Comparison of ENCODE assay signal across 31 mouse cellular contexts in genomic region chr4:48913301-48913700, GRCm38 (mm10).
"Had no signal": no experiment of that assay in that cellular context is flagged by ENCODE, and none has a peak within 500 bp of the region (broad histone marks: within the 10 kb centered on the region; RNA-seq: fewer than 3 reads in every experiment).

No protein-coding gene starts in this region.

- ATAC-seq: liver, embryonic 12.5 days; liver, postnatal 0 days; lung, postnatal 0 days; midbrain, embryonic 13.5 days; midbrain, embryonic 15.5 days; midbrain, embryonic 16.5 days had no signal

- H3K27me3 ChIP-seq: limb, embryonic 15.5 days; liver, embryonic 12.5 days; liver, embryonic 13.5 days; liver, embryonic 15.5 days; lung, embryonic 15.5 days; megakaryocyte, embryonic 14.5 days; midbrain, embryonic 15.5 days; neural tube, embryonic 12.5 days had no signal

- H3K9me3 ChIP-seq: limb, embryonic 12.5 days; limb, embryonic 13.5 days; limb, embryonic 15.5 days; liver, embryonic 12.5 days; liver, embryonic 13.5 days; liver, embryonic 15.5 days; lung, embryonic 15.5 days; midbrain, embryonic 10.5 days; midbrain, embryonic 12.5 days; midbrain, embryonic 13.5 days; midbrain, embryonic 15.5 days; neural tube, embryonic 12.5 days had no signal

- H3K4me2 ChIP-seq: limb, embryonic 12.5 days; limb, embryonic 13.5 days; limb, embryonic 15.5 days; liver, embryonic 11.5 days; liver, embryonic 12.5 days; liver, embryonic 13.5 days; liver, embryonic 15.5 days; lung, embryonic 14.5 days; lung, embryonic 15.5 days; midbrain, embryonic 11.5 days; midbrain, embryonic 12.5 days; midbrain, embryonic 13.5 days; midbrain, embryonic 15.5 days; neural tube, embryonic 12.5 days had no signal

- H3K4me3 ChIP-seq: limb, embryonic 12.5 days; limb, embryonic 13.5 days; limb, embryonic 15.5 days; liver, embryonic 12.5 days; liver, embryonic 13.5 days; liver, embryonic 15.5 days; lung, embryonic 15.5 days; megakaryocyte, embryonic 14.5 days; midbrain, embryonic 10.5 days; midbrain, embryonic 12.5 days; midbrain, embryonic 13.5 days; midbrain, embryonic 15.5 days; myocyte; neural tube, embryonic 12.5 days had no signal

- H3K27ac ChIP-seq: limb, embryonic 12.5 days; limb, embryonic 13.5 days; limb, embryonic 15.5 days; liver, embryonic 12.5 days; liver, embryonic 13.5 days; liver, embryonic 14.5 days; liver, embryonic 15.5 days; lung, embryonic 15.5 days; macrophage; midbrain, embryonic 10.5 days; midbrain, embryonic 12.5 days; midbrain, embryonic 13.5 days; midbrain, embryonic 15.5 days; neural tube, embryonic 12.5 days had no signal

- DNase-seq: left cerebral cortex, postnatal 4 days; liver; liver, embryonic 13.5 days; liver, postnatal 0 days; lung, adult 18-20 months; lung, adult 2 months; lung, embryonic 14.5 days; lung, postnatal 10 days; lung, postnatal 14 days; lung, postnatal 36 days; lung, postnatal 4 days; midbrain, embryonic 14.5 days had no signal

- H3K36me3 ChIP-seq: limb, embryonic 12.5 days; limb, embryonic 13.5 days; limb, embryonic 15.5 days; liver, embryonic 12.5 days; liver, embryonic 13.5 days; liver, embryonic 15.5 days; lung, embryonic 15.5 days; midbrain, embryonic 10.5 days; midbrain, embryonic 12.5 days; midbrain, embryonic 13.5 days; midbrain, embryonic 15.5 days; neural tube, embryonic 12.5 days had no signal

- H3K9ac ChIP-seq: limb, embryonic 12.5 days; limb, embryonic 13.5 days; limb, embryonic 15.5 days; liver, embryonic 12.5 days; liver, embryonic 13.5 days; liver, embryonic 14.5 days; liver, embryonic 15.5 days; liver, postnatal 0 days; lung, embryonic 14.5 days; lung, embryonic 15.5 days; midbrain, embryonic 12.5 days; midbrain, embryonic 13.5 days; midbrain, embryonic 15.5 days; neural tube, embryonic 12.5 days had no signal

- H3K4me1 ChIP-seq: limb, embryonic 15.5 days; liver, embryonic 12.5 days; liver, embryonic 13.5 days; liver, embryonic 15.5 days; lung, embryonic 15.5 days; megakaryocyte, embryonic 14.5 days; midbrain, embryonic 10.5 days; midbrain, embryonic 12.5 days; midbrain, embryonic 13.5 days; midbrain, embryonic 15.5 days; neural tube, embryonic 12.5 days had no signal
